Mouse (Mus musculus) mesoderm, embryonic 11.5 days (tissue): ENCODE measurements at regions not wholly inside any gene's neighbourhood (a gene's known extent, or its start where the extent isn't known, plus 50 kb on each side); places are given as distances from the start of the nearest gene placed in this dataset.
A peak's percentile ranks its signal among the peaks of the same experiment; 100 is the strongest.

Experiments
- DNase-seq: peaks from one replicate; pipeline ENCODE4 v3.0.0-alpha.2; 2012; ENCODE audit warnings: low read depth, low spot score

DNA sequence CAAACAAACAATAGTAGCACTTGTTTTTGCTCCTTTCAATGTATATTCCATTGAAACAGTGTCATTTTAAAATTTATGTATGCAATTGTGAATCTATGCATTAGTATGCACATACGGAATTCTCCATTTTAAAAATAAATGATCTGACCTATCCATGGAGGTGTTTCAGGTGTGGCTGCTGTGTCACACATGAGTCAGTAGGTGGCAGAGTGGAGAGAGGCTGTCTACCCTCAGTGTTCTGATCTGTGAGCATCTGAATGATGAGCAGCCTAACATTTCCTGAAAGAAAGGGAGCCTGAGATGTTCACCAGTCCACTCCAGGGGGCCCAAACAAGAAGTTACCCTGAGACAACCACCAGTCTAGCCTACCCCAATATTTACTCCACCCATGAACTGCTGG, 75.6 kb upstream of the 1700006A11Rik start:
- no peak for DNase-seq

DNA sequence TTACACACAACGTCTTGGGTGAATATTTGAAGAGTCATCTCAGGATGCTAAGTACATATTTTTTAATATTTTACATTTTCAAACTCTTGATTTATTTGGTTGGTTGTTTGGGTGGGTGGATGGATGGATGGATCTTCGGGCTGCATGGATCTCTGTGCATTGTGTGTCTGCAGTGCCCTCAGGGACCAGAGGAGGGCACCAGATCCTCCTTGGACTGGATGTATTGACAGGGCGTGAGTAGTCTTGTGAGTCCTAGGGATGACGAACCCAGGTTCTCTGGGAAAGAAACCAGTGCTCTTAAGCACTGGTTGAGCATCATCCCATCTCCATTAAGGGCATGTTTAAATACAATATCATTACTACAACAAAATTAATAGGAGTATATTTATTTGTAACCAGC, 70.2 kb upstream of the 1700006A11Rik start:
- peak; percentile 2 for DNase-seq
